Mouse (Mus musculus) liver, postnatal 0 days (tissue): ENCODE results near the gene Enpp4. TPM values are rescaled to one million over a fixed set of nuclear protein-coding genes. Genes with fewer than 3 reads are reported as not detected.
A peak's percentile ranks its signal among the peaks of the same experiment; 100 is the strongest.

Experiments used
- ATAC-seq: fragments of 200-750 bp; cut with Nextera tagmentation; 2 replicates; pipeline ENCODE4 v1.8.0; 2017; ENCODE audit warnings: mild to moderate bottlenecking, moderate library complexity
- DNase-seq: peaks from one replicate; pipeline ENCODE4 v3.0.0-alpha.2; 2016
- H3K27ac ChIP-seq: fragments of 300-500 bp; sonication (generic); 2 replicates; pipeline ENCODE4 v1.5.1; 2014; ENCODE audit warnings: antibody characterized with exemption, moderate library complexity, mild to moderate bottlenecking, low read depth
- H3K27me3 ChIP-seq: fragments of 300-500 bp; sonication (generic); 2 replicates; pipeline ENCODE4 v1.6.1; 2014; ENCODE audit warnings: low read length, control low read depth, mixed read lengths; ENCODE audit not compliant: insufficient read depth
- H3K36me3 ChIP-seq: fragments of 300-500 bp; sonication (generic); replicated peaks from 2 replicates; pipeline ENCODE4 v1.6.1; 2014; ENCODE audit warnings: mild to moderate bottlenecking, control low read depth, low read length, moderate library complexity, mixed read lengths; ENCODE audit not compliant: insufficient read depth
- H3K4me1 ChIP-seq: fragments of 300-500 bp; sonication (generic); 2 replicates; pipeline ENCODE4 v1.6.1; 2014; ENCODE audit warnings: antibody characterized with exemption, mild to moderate bottlenecking, control low read depth; ENCODE audit not compliant: insufficient read depth
- H3K4me2 ChIP-seq: fragments of 300-500 bp; sonication (generic); 2 replicates; pipeline ENCODE4 v1.6.1; 2014; ENCODE audit warnings: low read depth, mild to moderate bottlenecking, low read length, moderate library complexity, mixed read lengths
- H3K4me3 ChIP-seq: fragments of 300-500 bp; sonication (generic); 2 replicates; pipeline ENCODE4 v1.5.1; 2014; ENCODE audit warnings: low read depth, low read length
- H3K9ac ChIP-seq: fragments of 300-500 bp; sonication (generic); replicated peaks from 2 replicates; pipeline ENCODE4 v1.6.1; 2014; ENCODE audit warnings: mild to moderate bottlenecking, moderate library complexity
- H3K9me3 ChIP-seq: fragments of 300-500 bp; sonication (generic); 2 replicates; pipeline ENCODE4 v1.6.1; 2016; ENCODE audit warnings: mild to moderate bottlenecking, control low read depth, low read length, mixed read lengths
- CTCF ChIP-seq: sonication (generic); IDR thresholded peaks from 2 replicates; pipeline ENCODE4 v1.5.1; 2016; ENCODE audit warnings: antibody characterized with exemption, low read depth
- EP300 ChIP-seq: IDR thresholded peaks from 2 replicates; pipeline ENCODE4 v1.6.1; 2016; ENCODE audit warnings: antibody characterized with exemption, low read depth, mild to moderate bottlenecking
- WGBS: fragments of 180-500 bp; shearing (Covaris S2); extraction: QIAGEN DNeasy Blood & Tissue Kit; methylation state at CpG from one replicate; pipeline ENCODE4 v1.1.7; 2014; ENCODE audit not compliant: insufficient replicate concordance; 5-methylcytosine and 5-hydroxymethylcytosine counted together
- polyA plus RNA-seq: library from polyadenylated mRNA; unstranded; fragments of >200 nt; fragmentation: Nextera tagmentation; extraction: Ambion mirVana; gene quantifications from 2 replicates; pipeline ENCODE4 v1.2.1, GENCODE M21; 2015

The Enpp4 gene
- 5.5 and 5.8 TPM in 2 replicates for polyA plus RNA-seq

DNA sequence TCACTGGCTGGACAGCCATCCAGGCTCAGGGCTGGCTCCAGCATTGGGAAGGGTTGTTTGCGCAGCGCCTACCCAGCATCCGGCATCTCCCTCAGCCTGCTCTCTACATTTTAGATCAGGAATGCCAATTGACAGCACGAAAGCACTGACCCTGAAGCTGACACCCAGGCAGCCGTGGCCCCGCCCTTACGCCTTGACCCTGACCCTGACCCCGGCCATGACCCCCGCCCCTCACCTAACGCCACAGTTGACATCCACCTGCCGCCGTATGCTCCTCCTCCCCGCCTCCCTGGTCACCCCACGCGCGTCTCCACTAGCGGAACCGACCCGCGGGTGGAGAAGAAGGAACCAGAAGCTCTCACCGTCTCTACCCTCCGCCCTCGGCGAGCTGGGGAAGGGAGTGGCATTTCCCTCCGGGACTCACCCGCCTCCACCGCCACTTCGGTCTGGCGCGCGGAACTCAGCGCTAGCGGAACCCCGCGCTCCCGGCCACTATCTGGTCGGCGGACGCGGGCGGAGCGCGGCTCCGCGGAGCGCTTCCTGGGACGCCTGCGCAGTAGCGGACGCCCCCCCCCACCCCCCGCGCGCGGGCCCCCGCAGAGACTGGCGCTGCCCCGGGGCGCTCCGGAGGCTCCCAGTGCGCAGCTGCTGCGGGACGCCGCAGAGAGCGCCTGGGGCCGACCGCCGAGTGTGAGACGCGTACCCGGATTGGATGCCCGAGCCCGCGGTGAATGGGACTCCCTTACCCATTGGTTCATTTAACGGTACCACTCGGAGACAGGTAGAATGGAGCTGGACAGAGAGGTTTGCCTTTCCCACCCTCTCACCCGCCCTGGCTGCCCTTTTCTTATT lies at the start of gene Enpp4:
Gene Enpp4 (minus strand): TSS at position 523 of the 852 bp plus-strand sequence.
- WGBS = under 1% methylated on average over 67 of the region's 76 CpGs
- no peaks in the 10 kb centered on the region for H3K36me3 ChIP-seq
- H3K4me1 ChIP-seq = peaks cover 16% of the 10 kb centered on the region; the same call in 1 of the 2 replicates
- peak within 1 kb of the TSS; percentile 73 for H3K4me3 ChIP-seq
- peak within 1 kb of the TSS; percentile 75 for H3K9ac ChIP-seq
- peak; percentile 98 for ATAC-seq
- DNase-seq = peak; percentile 90
- TF ChIP-seq EP300 (no peak), CTCF (no peak)
- H3K9me3 ChIP-seq = no peaks in the 10 kb centered on the region
- no peaks in the 10 kb centered on the region for H3K27me3 ChIP-seq
- H3K27ac ChIP-seq = peak within 1 kb of the TSS; percentile 83
- H3K4me2 ChIP-seq = peak within 1 kb of the TSS; percentile 78

DNA sequence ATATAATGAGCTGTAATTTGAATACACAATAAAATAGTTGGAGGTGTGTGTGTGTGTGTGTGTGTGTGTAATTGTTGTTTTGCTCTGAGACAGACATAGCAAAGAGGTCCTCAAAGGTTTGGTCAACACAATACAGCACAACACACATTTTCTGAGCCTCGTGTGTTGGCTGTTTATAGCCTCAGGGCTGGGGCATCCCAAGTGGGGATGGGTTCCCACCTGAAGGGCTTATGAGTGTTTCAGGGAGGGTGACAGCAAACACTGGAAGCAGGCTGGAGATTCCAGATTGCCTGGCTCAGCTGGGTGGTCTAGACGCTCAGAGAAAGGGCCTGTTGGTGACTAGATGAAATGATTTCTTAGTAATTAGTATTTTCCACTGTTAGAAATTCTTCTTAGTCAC lies 49.6 kb upstream of the Enpp4 start:
- Histone ChIP-seq H3K27ac (no peak overlapping the region), H3K4me2 (no peak overlapping the region), H3K4me3 (no peak overlapping the region), H3K4me1 (0 out of 2 replicates have a peak, but pooled peaks cover 2% of the 10 kb centered on the region), H3K9me3 (no peaks in the 10 kb centered on the region), H3K9ac (no peak overlapping the region), H3K36me3 (no peaks in the 10 kb centered on the region), H3K27me3 (no peaks in the 10 kb centered on the region)
- ATAC-seq (no peak), DNase-seq (no peak)
- 69% methylated on average over 2 of the region's 2 CpGs for WGBS
- no peak for TF ChIP-seq EP300
- no peak for TF ChIP-seq CTCF

DNA sequence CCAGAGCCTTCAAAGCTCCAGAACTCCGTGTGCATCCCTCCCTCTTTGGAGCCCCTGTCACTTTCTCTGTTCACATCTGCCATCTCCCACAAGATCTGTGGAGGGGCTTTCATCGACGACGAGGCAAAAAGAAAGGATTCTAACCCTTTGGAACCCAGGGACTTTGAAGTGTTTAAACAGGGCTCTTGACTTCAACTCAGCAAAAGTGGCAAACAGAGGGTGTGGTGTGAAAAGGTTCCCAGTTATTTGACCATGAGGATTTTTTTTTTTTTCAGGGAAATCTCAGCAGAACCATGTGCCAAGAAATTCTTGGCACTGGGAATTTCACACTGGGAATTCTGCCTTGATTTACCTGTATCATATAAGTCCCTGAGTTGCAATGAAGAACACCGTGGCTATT lies 48.3 kb upstream of the Enpp4 start:
- H3K27ac ChIP-seq = no peak overlapping the region
- no peaks in the 10 kb centered on the region for H3K36me3 ChIP-seq
- ATAC-seq (no peak), DNase-seq (no peak)
- H3K27me3 ChIP-seq = no peaks in the 10 kb centered on the region
- H3K4me1 ChIP-seq = 0 out of 2 replicates have a peak, but pooled peaks cover 2% of the 10 kb centered on the region
- H3K4me2 ChIP-seq = no peak overlapping the region
- no peak overlapping the region for H3K4me3 ChIP-seq
- H3K9me3 ChIP-seq = no peaks in the 10 kb centered on the region
- H3K9ac ChIP-seq = no peak overlapping the region
- WGBS = 63% methylated on average over 5 of the region's 5 CpGs
- TF ChIP-seq EP300 (no peak), CTCF (no peak)

DNA sequence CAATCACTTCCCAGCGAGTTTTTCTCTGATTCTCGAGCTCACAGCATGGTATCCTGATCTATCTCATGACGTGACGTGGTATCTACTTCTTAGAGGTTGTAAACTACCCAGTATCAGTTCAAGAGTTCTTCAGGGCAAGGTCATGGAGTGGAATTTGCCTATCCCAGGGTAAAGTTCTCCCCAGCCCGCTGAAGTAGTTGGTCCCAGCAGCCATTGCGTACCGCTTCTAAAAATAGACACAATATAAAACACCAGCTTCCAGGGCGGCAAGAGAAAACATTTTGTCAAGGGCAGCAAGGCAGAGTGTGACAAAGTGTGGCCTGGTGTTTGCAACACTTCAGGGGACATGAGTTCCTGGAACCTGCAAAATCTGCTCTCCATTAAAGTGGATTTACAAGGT lies 46.3 kb upstream of the Enpp4 start:
- TF ChIP-seq CTCF (no peak), EP300 (no peak)
- Histone ChIP-seq H3K4me2 (no peak overlapping the region), H3K9ac (no peak overlapping the region), H3K9me3 (no peaks in the 10 kb centered on the region), H3K27ac (no peak overlapping the region), H3K36me3 (no peaks in the 10 kb centered on the region), H3K27me3 (no peaks in the 10 kb centered on the region), H3K4me3 (no peak overlapping the region), H3K4me1 (0 out of 2 replicates have a peak, but pooled peaks cover 2% of the 10 kb centered on the region)
- 61% methylated on average over 8 of the region's 8 CpGs for WGBS
- no peak for ATAC-seq
- no peak for DNase-seq

DNA sequence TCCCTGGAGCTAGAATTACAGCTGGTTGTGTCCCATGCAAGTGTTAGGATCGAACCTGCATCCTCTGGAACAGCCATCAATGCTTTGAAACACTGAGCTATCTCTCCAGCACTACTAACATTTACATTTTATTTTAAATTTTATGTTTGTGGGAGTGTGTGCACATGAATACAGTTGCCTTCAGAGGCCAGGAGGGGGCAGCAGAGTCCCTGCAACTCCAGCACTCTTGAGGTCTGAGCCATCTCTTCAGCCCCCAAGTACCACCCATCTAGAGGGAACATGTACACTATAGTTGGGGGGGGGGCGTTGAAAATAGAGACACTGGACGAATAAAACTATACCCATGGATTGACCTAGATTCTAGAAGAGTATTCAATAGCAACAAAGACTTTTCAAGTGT lies 45.5 kb upstream of the Enpp4 start:
- DNase-seq (peak; percentile 67), ATAC-seq (no peak)
- 59% methylated on average over 3 of the region's 3 CpGs for WGBS
- no peak for TF ChIP-seq EP300
- TF ChIP-seq CTCF = peak; percentile 73
- Histone ChIP-seq H3K4me2 (no peak overlapping the region), H3K4me1 (0 out of 2 replicates have a peak, but pooled peaks cover 2% of the 10 kb centered on the region), H3K36me3 (no peaks in the 10 kb centered on the region), H3K9ac (no peak overlapping the region), H3K27me3 (no peaks in the 10 kb centered on the region), H3K9me3 (no peaks in the 10 kb centered on the region), H3K4me3 (no peak overlapping the region), H3K27ac (no peak overlapping the region)

DNA sequence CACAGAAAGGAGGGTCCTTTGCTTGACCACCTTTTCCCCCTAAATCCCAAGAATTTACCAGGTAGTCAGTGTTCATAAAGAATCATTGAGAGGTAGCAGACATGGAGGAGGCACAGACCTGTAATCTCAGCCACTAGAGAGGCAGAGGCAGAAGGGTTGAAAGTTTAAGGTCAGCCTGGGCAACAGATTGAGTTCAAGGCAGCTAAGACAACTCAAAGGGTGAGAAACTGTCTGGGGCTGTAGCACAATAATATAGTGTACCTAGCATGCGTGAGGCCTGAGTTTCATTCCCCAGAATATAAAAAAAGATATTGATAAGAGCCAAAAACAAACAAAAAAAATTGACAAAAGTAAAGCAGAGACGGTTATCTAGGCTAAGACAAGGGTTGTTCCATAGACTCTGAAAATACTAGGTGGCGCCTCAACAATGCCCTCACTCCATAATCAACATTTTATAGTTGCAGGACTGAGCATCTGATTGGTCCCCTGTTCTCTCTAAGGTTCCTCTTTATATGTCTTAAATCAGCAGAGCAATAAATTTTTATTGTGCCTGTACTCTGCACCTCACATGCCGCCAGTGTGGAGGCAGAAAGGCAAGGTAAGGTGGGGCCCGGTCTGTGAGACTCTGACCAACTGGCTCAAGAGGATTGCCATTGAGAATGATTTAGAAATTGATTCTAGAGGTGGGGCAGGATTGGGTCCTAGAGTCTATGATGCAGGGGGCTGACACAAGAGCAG lies 42.7 kb upstream of the Enpp4 start:
- TF ChIP-seq CTCF = no peak
- no peak for TF ChIP-seq EP300
- Histone ChIP-seq H3K27me3 (no peaks in the 10 kb centered on the region), H3K27ac (no peak overlapping the region), H3K9ac (no peak overlapping the region), H3K4me1 (0 out of 2 replicates have a peak, but pooled peaks cover 2% of the 10 kb centered on the region), H3K4me2 (no peak overlapping the region), H3K9me3 (no peaks in the 10 kb centered on the region), H3K36me3 (no peaks in the 10 kb centered on the region), H3K4me3 (no peak overlapping the region)
- 84% methylated on average over 5 of the region's 5 CpGs for WGBS
- ATAC-seq (no peak), DNase-seq (no peak)
